Mouse (Mus musculus): Measurements from ENCODE around the gene Acer3. TPM values are rescaled to one million over a fixed set of nuclear protein-coding genes. Genes with fewer than 3 reads are reported as not detected.
A peak's percentile ranks its signal among the peaks of the same experiment; 100 is the strongest.

Acer3 gene
- total and polyA plus RNA-seq, 3 experiments: 1.2 to 22.0 (median 10.7) TPM

DNA sequence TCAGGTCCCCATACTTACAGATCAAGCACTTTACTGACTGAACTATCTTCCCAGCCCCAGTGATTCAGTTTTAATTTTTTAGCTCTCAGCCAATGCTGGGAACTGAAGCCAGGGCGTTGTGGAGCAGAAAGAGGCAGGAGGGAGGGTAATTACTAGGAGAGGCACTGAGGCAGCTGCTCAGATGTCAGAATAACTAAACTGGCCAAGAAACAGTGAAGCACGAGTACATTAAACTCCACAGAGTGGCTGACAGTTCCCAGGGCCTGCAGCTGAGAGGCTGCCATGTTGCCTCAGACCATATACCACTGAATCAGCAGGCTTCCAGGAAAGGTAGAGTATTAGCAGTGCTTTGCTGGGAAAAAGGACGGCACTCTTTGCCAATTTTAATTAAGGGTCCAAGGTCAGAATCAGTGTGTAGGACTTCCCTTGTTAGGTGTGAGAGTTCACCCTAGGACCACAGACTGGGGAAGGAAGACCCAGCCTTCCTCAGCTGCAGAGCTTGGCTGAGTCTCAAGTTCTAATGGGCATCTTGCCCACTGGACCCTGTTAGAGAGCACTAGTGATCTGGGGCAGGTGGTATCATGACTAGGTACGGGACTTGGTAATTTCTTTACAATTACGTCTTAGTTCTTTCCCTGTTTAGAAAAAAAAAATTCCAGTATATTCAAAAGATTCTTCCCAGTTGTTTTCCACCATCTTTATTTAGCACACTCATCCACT is 11.8 kb upstream of the Acer3 start:
- no peak for DNase-seq

DNA sequence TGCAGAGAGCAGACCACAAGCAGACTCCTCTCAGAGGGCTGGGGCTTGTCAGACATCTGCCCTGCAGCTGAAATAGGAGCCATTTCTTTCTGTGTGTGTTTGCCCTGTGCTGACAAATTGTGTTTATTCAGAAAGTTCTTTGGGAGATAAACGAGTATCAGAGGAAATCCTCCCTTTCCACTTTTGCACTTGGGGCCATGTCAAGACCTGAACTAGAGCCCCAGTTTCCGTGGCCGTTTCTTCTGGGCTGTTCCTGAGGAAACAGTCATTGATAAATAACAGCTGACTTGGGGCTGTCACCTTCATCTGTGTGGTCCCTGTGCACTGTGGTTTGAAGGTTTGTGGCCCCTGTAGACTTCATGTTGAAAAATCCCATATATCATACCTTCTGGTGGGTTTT is 10.9 kb upstream of the Acer3 start:
- DNase-seq: no peak

DNA sequence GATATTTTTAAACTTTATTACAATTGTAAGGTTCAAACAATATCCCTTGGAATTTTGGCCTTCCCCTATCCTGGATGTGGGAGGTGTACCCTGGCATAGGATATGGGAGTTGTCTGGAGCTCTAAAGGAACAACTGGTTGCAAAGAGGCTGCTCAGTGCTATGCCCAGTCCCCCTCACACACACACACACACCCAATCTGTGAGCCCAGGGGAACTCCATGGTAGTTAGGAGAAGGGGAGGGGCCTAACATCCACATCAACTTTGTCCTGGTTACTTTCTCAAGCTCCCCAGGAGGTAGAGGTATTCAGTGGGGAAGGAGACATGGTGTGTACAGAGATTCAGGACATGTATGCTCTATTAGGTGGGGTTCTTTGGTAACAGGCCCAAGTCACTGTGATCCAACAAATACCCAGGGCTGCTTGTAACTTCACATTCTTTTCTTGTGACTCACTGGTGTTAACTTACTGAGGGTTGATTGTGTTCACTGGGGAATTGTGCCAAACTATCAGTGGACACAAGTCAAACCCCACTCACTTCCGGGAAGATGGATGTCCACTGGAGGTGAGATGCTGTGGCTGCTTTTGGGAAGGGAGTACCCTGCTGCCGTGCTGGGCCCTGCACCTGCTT is 9.5 kb upstream of the Acer3 start:
- no peak for DNase-seq

DNA sequence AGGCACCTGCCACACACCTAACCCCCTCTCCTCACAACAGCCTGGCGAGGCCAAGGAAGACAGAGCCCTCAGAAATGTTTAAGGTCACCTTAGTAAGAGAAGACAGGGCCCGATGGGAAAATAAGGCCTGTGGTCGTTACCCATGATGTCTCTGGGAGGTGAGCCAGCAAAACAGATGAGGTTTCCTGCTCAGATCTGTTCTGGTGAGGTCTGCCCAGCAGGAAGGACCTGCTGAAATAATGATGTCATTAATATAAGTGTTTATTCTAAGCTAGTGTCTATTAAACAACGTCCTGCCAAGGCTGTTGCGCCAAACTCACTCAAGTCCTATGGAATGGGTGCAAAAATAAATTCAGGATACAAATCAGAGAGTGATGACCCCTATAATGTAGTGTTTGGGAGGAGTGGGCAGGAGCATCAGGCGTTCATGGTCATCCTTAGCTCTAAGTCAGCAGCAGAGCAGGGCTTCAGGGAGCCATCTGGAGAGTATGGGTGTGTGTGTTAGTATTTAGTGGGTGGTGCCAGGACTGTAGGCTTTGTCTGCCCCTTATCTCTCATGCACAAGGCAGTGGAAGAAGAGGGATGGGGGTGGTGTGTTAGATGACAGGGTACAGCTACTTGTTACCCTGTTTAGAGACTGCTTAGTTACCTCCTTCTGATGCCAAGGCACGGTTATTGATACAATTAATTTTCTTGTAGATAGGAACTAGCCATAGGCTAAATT is 8.8 kb upstream of the Acer3 start:
- no peak for DNase-seq

DNA sequence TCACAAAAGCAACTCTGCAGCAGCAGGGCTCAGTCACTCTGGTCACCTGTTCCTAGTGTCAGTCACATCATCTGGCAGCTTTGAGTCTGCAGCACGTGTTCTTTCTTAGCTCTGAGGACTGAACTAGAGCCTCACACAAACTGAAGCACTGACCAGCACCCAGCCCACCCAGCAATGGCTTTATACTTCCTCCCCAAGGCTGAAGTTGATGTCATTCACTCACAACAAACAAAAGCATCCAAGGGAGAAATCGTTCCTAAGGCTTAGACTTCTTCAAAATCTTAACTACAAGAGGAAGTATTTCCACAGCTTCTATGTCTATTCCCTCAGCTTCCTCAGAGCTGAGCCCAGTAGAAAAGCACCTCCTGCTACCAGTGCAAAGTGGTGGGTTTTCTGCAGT is 7.3 kb upstream of the Acer3 start:
- DNase-seq: no peak

DNA sequence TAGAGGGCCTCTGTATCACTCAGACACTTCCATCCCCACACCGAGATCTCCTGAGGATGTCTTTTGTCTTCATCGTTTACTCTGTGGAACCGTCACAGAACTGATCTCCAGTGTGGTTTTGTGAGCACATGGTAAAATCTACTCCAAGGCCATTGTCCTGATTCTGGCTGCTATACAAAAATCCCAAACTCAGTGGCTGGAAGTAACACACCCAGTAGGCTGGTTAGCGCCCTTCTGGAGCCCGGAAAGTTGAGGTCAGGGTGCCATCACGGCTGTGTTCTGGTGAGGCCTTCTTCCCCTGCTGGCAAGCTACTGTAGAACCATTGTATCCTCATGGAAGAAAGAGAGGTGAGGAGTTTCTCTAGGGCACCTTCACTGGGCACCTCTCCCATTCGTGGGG is 5.0 kb upstream of the Acer3 start:
- DNase-seq: no peak

DNA sequence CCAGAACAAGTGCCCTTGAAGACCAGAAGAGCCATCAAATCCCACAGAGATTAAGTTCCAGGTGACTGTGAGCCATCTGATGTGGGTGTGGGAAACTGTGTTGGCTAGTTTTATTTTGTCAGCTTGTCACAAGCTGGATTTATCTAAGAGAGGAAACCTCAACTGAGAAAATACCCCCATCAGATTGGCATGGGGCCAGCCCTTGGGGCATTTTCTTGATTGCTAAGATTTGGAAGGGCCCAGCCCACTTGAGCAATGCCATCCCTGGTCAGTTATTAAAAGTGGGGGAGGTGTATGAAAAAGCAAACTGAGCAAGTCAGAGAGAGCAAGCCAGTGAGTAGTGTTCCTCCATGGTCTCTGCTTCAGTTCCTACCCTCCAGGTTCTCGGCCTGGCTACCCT is 3.2 kb upstream of the Acer3 start:
- DNase-seq: no peak

DNA sequence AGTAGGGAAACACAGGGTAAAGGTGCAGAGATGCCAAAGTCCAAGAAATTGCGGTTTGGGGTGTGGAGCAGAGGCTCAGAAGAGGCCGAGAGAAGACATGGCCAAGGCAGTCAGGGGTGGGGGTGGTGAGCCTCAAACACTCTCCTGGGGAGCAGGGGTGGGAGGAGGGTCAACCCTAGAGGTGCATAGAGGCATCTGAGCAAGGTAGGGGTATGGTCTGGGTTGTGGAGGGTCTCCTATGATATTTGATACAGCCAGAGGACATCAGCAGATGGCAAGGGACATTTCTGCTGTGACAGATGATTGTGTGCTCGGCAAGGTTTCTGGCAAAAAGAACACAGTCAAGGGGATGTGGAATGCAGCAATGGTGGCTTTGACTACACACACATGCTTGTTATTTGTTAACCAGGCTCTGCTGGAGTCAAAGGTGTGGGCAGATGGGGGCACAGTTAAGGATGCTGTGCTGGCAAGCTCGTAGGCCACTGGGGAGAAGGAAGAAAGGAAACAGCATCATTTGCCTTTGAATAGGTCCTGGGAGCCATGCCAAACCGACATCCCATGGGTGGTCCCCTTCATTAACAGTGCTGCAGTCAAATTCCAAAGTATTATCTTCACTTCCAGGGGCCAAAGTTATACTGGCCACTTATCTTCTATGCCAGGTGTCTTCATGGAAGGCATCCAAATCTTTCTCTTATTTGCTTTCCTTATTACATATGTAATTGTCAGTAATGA is 2.4 kb upstream of the Acer3 start:
- DNase-seq: no peak

DNA sequence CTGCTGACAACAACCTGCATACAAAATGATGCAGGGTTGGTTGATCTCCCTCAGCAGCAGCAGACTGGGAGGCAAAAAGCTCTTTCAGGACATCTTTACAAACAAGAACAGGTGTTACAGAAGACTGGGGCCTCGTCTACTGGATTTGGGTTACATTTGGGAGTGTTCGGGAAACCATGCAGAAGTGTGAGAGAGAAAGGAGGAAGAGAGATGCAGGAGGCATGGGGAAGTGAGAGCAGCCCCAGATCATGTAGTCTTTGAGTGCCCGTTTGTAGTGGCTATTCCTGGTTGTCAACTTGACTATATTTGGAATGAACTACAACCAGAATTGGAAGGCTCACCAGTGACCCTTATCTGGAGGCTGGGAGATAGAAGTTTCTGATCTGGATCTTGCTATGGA is 1.4 kb upstream of the Acer3 start:
- DNase-seq: no peak

DNA sequence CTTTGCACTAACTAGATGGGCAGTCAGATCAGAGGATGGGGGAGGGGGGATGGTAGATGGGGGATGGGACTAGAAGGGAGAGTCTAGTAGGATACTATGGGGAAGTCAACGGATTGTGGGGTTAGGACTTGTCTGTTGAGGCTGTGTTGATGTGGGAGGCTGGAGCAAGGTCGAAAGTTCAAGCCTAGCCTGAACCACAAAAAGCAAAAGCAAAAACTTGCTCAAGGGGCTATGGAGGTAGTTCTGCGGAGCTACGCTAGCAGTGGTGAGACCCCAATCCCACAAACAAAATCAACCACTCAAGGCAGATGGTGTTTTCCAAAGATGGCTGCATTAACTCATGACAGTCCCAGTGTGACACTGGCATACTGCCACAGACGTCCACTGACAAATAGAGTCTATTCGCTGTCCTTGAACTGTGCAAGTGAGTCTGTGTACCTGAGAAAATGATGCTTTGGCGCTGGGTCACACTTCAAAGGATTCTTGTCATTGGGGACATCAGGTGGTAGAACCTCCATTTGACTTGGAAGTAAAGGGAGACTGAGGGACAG is 927 bp downstream of the Acer3 start:
- no peak for DNase-seq

DNA sequence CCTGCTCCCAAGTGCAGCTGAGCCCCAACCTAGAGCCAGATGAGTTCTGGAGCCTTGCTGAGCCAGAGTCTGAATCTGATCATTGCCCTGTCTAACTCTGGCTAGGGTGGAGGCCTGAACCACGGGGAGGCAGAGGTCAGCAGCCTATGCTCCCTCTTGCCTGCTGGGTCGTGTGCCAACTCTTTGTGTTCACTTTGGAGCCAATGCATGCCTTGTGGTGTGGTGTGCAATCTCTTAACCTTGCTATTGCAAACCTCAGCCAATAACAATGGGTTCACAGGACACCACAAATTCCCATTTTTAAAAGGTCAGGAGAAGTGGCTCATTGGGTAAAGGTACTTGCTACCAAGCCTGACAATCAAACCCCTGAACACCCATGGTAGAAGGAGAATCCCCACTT is 4.4 kb downstream of the Acer3 start:
- DNase-seq: peak; percentile 73

DNA sequence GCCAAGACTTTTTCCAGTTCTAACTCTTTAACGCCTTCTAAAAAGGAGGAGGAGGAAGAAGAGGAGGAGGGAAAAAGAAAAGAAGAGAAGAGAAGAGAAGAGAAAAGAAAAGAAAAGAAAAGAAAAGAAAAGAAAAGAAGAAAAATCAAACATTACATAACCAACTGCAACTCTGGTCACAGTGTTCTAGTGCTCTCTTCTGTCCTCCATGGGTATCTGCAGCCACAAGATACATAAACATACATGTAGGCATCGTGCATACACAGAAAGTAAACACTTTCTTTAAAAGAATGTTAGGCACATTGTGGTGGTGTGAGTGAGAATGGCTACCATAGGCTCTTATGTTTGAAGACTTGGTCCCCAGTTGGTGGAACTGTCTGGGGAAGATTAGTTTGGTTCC is 5.9 kb downstream of the Acer3 start:
- no peak for DNase-seq

DNA sequence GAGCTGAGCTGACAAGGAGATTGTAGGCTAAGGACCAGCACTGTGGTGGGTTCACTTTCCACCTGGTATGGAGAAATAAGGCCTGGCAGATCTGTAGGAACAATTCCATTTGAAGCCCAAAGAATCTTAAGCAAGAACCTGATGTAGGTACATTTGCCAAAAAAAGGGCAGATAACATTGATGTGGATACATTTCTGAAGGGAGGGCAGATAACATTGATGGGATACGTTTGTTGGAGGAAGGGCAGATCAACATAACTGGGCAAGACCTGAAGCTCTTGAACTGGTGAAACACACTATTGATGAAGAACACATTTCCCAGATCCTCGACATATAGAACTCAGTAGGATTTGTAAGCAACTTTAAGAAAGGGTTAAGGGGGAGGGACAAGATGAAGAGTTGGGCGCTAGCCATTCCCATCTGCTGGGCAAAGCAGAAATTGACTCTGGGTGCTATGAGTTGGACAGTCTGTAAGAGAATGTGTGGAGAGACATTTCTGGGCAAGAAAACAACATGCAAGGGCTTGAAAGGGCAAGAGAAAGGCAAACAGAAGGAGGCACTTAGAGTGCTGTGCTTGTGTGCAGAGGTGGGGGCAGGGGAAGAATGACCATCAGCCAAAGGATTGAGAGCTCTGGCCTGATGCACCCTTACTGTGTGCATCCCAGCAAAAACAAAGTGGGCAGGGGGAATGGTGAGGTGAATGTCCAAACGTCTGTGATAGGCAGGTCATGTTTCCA is 8.7 kb downstream of the Acer3 start:
- no peak for DNase-seq

DNA sequence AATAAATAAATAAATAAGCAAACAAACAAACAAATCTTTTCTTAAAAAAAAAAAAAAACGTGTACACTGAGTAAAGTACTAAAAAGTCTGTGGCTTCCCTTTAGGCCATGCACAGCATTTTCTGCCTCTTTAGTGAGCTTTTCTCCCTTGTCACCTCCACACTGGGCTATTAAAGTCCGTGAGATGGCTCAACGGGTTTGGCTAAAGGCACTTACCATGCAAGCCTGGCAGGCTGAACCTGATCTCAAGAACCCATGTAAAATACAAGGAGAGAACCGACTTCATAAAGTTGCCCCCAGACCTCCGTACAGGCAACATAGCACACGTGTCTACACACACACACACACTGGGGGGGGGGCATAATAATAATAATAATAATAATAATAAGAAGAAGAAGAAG is 10.7 kb downstream of the Acer3 start:
- DNase-seq: no peak

DNA sequence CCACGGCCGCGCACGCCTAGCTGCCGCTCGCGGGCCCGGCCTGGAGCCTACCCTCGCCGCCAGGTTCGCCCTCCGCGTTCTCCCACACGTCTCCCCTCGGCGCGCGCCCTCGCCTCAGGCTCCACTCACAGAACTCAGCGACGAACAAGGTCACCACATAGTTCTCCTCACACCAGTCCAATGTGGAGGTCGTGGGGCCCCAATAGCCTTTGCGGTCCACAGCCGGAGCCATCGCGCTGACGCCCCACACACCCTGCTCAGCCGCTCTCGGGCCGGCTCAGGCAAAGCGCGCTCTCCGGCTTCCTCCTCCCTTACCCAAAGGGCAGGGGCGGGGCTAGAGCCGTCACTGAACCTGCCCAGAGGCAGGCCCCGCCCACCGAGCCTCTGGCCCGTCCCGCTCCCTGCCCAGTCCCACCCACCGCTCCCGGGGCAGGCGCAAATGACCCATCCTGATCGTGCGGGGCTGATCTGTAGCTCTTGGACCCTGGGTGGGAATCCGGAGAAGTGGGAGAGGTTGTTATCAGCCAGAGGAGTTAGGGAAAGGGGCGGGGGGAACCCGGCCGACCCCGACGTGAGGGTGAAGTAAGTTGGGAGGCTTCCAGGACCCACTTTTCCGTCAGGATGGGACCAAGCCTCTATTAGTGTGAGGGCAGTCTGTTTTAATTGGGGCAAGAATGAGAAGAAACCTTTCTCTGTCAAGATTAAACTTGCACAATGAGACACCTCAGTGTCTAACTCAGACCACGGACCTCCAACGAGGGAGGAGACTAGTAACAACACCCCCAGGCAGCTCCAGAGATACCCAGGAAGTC is 11.6 kb downstream of the Acer3 start:
- peak; percentile 97 for DNase-seq

DNA sequence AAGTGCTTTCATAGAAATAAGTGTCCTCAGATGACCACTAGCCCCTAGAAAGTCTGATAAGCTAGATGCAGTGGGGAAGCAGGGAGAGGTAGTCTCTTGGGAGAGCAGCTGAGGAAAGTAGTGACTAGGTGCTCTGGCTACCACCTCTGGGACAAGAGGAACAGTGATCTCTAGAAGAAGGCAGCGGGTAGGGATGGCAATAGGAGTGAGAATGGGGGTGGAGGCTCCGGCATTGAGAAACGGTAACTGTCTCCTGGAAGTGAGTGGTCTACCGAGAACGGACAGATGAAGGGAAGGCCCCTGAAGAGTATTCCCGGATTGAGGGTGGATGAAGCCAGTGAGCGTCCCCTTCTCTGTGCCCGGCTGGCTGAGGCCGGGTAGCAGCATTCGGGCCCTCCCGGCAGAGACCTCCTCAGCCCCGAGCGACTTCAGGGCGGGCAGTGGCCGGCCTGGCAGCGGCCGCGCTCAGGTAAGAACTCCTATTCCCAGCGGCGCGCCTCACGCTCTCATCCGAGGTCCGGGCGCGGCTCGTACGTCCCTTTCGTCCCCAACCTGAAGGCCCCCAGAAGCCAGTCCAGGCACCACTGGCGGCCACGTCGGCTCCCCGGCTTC is 12.3 kb downstream of the Acer3 start:
- no peak for DNase-seq

DNA sequence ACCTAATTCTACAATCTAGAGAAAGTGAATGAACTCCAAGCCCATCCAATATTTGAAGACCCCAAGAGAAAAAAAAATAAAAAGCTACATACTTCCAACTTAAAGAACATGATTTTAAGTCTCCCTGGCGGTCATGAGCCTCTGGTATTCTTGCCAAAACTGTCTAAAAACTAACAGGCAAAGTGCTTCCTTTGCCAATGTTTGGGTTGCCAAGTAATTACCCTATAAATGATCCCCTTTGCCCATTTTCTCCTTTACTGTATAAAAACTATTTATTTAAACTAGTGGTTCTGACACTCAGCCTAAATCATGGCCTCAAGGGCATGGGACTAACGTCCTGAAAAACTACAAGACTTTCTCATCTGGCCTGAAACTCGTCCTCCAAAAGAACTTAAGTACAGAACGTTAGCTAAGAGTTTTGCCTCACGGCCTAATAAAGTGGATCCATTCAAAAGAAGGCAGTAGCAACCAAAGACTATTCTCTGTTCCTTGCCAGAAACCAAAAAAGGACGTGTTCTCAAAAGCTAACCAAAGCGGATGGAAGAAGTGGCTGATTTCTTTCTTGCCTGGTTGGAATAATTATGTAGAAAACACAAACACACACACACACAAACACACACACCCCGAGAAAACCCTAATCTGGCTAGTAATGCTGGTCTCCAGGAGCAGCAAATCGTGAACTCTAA is 12.9 kb downstream of the Acer3 start:
- no peak for DNase-seq

DNA sequence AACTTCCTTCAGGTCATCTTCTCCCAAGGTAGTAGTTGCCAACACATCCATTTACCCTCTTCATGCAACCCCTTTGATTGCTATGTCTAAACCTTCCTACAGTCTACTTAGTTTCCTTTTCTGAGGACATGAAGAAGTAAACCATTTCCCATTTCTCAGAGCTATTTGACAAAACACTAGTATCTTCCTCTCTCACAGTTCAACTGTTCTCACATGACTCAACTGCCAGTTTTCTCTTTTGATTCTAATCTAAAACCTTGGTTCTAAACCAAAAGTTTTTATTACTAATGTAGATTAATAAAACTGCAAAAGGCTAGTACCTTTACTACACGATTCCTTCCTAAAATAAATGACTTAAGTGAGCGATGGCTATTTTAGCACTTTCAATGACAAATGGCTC is 13.6 kb downstream of the Acer3 start:
- DNase-seq: no peak

DNA sequence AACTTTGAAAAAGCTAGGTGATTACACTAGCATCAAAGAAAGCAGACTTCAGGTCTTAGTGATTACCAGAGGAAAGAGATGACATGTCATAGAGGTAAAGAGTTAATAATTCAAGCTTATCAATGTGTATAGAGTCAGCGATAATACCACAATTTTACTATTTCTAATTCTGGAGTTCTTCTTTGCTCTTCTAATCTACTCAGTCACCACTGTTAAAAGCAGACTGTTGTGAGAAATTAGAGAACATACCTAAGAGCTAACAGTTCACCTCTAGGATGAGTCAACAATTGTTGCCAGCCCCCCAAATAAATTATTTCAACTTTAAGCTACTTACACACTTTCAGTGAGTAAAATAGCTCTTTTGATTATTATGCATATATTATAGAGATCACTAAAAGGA is 28.1 kb downstream of the Acer3 start:
- DNase-seq: no peak

DNA sequence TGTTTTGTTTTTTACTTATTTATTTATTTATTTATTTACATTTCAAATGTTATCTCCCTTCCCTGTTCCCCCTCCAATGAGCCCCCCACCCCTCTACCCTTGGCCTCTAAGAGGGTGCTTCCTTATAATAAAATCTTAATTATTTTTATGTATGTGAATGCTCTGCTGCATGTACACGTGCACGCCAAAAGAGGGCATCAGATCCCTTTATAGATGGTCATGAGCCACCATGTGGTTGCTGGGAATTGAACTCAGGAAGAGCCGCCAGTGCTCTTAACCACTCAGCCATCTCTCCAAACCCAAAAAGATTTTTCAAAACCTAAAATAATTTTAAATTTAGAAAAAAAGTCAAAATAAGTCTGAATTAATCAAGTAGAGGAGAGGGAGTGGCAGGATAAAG is 31.4 kb downstream of the Acer3 start:
- DNase-seq: peak; percentile 28
